Mouse (Mus musculus) embryonic facial prominence, embryonic 10.5 days (tissue): Measurements from ENCODE around the gene Lpcat2. TPM values are rescaled to one million over a fixed set of nuclear protein-coding genes. Genes with fewer than 3 reads are reported as not detected.

Experiments used
- DNase-seq: peaks from one replicate; pipeline ENCODE4 v3.0.0-alpha.2; 2017; ENCODE audit warnings: low spot score
- H3K27ac ChIP-seq: fragments of 300-500 bp; sonication (generic); replicated peaks from 2 replicates; pipeline ENCODE4 v1.5.1; 2016; ENCODE audit warnings: mild to moderate bottlenecking
- H3K27me3 ChIP-seq: fragments of 300-500 bp; sonication (generic); replicated peaks from 2 replicates; pipeline ENCODE4 v1.6.1; 2016; ENCODE audit warnings: low read depth, mild to moderate bottlenecking; ENCODE audit not compliant: poor library complexity, severe bottlenecking
- H3K36me3 ChIP-seq: fragments of 300-500 bp; sonication (generic); replicated peaks from 2 replicates; pipeline ENCODE4 v1.6.1; 2016; ENCODE audit warnings: mild to moderate bottlenecking, moderate library complexity
- H3K4me1 ChIP-seq: fragments of 300-500 bp; sonication (generic); 2 replicates; pipeline ENCODE4 v1.6.1; 2016
- H3K4me3 ChIP-seq: fragments of 300-500 bp; sonication (generic); 2 replicates; pipeline ENCODE4 v1.5.1; 2016; ENCODE audit warnings: mild to moderate bottlenecking, moderate library complexity
- H3K9me3 ChIP-seq: fragments of 300-500 bp; sonication (generic); 2 replicates; pipeline ENCODE4 v1.6.1; 2016; ENCODE audit warnings: mild to moderate bottlenecking
- WGBS: fragments of 180-500 bp; shearing (Covaris S2); methylation state at CpG from one replicate; pipeline ENCODE4 v1.1.7; 2016; 5-methylcytosine and 5-hydroxymethylcytosine counted together
- polyA plus RNA-seq: library from polyadenylated mRNA; unstranded; fragments of >200 nt; fragmentation: Nextera tagmentation; extraction: Ambion mirVana; gene quantifications from 2 replicates; pipeline ENCODE4 v1.2.1, GENCODE M21; 2016

The Lpcat2 gene
- 3.1 and 4.3 TPM in 2 replicates for polyA plus RNA-seq

DNA sequence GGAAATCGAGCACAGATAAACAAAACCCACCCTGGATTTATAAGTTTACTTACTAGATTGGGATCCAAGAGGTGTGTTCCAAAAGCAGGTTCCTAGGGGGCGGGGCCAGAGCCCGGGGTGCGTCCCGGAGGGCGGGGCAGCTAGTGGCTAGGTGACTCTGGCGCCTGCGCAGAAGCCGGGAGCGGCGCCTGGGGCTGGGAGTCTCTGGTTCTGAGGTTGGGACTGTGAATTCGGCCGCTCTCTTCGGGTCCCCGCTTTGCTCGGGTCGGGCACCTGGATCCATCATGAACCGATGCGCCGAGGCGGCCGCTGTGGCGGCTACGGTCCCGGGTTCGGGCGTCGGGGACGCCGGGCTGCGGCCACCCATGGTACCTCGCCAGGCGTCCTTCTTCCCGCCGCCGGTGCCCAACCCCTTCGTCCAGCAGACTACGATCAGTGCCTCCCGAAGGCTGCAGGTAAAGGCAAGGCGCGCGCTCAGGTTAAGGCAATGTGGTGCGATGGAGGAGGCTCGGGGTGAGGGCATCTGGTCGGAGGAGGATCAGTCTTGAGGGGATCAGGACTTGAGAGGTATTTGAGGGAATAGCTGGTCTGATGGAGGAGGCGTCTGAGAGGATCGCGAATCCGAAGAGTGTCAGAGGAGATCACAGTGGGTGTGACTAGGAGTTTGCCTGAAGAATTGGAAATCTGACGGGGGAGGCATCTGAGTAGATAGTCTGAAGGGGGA, at the start of gene Lpcat2:
Gene Lpcat2, plus strand, starts transcription at position 169 of the 724 bp plus-strand sequence.
- peaks cover 12% of the 10 kb centered on the region for H3K27me3 ChIP-seq
- WGBS: under 1% methylated on average over 50 of the region's 50 CpGs
- peaks cover 32% of the 10 kb centered on the region for H3K4me1 ChIP-seq
- peak within 1 kb of the TSS; percentile 76 for H3K4me3 ChIP-seq
- H3K27ac ChIP-seq: peak within 1 kb of the TSS; percentile 86
- peaks cover 33% of the 10 kb centered on the region for H3K36me3 ChIP-seq
- no peaks in the 10 kb centered on the region for H3K9me3 ChIP-seq
- DNase-seq: peak; percentile 86

DNA sequence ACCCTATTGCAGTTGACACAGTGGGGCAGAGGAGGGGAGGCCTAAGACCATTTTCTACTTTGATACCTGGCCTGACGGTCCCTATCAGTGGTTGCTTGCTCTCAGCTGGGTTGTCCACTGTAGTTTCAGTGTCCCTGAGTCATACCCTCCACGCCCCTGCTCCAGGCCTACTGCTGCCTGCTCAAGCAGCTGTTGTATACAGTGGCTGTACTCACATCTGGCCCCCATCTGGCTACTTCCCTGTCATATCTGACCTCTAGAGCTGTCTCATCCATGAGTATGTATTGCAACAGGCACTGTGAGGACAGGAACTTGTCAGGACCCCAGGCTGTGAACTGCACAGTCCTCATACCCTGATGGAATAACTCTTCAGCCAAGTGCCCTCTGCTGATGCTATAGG, 42.4 kb upstream of the Lpcat2 start:
- Histone ChIP-seq H3K4me3 (no peak overlapping the region), H3K4me1 (no peaks in the 10 kb centered on the region), H3K36me3 (no peaks in the 10 kb centered on the region), H3K27ac (no peak overlapping the region), H3K9me3 (no peaks in the 10 kb centered on the region), H3K27me3 (no peaks in the 10 kb centered on the region)
- DNase-seq: no peak
- 76% methylated on average over 2 of the region's 2 CpGs for WGBS

DNA sequence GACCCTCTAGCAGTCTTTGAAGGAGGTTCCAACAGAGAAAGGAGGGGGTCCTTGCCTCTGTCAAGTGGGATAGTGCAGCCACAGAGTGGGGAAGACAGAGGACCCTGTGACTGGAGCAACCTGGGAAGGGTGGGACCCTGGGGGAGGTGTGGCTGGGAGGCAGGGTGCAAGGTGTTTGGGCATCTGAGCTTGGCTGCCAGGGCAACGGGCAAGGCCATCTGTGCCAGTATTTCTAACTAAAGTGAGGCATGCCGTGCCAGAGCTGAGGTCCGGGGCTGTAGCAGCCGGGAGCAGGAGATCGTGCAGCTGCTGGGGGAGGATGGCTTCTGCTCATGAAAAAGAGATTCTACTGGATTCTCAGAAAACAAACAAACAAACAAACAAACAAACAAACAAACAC, 39.5 kb upstream of the Lpcat2 start:
- Histone ChIP-seq H3K36me3 (no peaks in the 10 kb centered on the region), H3K27me3 (no peaks in the 10 kb centered on the region), H3K4me1 (no peaks in the 10 kb centered on the region), H3K27ac (no peak overlapping the region), H3K9me3 (no peaks in the 10 kb centered on the region), H3K4me3 (no peak overlapping the region)
- no peak for DNase-seq
- WGBS: 83% methylated on average over 5 of the region's 5 CpGs

DNA sequence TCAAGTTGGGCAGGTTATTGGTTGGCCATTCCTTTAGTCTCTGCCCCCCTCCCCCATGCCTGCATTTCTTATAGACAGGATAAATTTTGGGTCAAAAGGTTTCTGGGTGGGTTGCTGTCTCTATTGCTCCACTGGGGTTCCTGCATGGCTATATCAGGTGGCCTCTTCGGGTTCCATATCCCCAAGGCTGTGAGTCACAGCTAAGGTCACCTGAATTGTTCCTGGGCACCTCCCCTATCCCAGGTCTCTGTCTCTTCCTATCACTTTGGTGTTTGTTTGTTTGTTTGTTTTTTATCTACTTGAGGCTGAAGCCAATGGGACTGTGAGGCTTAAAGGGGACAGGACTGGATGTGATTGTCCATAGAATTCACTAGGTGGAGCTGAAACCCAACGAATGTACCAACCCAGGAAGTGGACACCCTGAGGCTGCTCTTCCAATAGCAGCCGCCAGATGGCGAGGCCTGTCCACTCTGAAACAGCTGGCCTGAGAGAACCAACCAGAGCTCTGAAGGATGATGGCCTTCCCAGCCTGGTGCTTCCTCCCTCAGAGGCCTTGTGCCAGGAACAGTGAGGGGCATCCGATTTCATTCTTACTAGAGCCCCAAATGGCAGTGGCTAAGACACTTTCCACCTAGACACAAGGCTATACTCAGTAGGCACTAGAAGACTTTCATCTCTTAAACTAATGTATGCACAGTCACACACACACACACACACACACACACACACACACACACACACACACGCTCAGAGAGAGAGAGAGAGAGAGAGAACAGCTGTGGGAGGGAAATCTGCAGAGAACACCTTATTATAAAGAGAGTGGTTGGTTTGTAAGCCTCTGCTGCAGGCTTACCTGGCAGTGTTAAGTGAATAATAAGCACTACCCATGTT, 37.0 kb upstream of the Lpcat2 start:
- H3K27me3 ChIP-seq: no peaks in the 10 kb centered on the region
- H3K27ac ChIP-seq: no peak overlapping the region
- H3K36me3 ChIP-seq: no peaks in the 10 kb centered on the region
- no peak overlapping the region for H3K4me3 ChIP-seq
- no peaks in the 10 kb centered on the region for H3K9me3 ChIP-seq
- peak; percentile 92 for DNase-seq
- peaks cover 11% of the 10 kb centered on the region for H3K4me1 ChIP-seq
- 30% methylated on average over 6 of the region's 6 CpGs for WGBS

DNA sequence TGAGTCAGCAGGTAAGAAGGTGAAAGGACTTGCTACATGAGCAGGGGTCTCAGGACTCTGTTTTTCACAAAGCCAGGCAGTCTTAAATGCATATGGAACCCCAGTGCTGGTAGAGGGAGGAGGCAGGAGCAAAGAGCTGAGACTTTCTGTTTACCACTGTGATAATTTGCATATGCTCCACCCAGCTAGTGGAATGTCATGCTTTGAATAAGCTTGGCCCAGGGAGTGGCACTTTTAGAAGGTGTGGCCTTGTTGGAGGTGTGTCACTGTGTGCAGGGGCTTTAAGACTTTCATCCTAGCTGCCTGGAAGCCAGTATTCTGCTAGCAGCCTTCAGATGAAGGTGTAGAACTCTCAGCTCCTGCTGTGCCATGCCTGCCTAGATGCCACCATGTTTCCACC, 34.0 kb upstream of the Lpcat2 start:
- DNase-seq: no peak
- Histone ChIP-seq H3K9me3 (no peaks in the 10 kb centered on the region), H3K27ac (no peak overlapping the region), H3K27me3 (no peaks in the 10 kb centered on the region), H3K36me3 (no peaks in the 10 kb centered on the region), H3K4me1 (peaks cover 15% of the 10 kb centered on the region), H3K4me3 (no peak overlapping the region)

DNA sequence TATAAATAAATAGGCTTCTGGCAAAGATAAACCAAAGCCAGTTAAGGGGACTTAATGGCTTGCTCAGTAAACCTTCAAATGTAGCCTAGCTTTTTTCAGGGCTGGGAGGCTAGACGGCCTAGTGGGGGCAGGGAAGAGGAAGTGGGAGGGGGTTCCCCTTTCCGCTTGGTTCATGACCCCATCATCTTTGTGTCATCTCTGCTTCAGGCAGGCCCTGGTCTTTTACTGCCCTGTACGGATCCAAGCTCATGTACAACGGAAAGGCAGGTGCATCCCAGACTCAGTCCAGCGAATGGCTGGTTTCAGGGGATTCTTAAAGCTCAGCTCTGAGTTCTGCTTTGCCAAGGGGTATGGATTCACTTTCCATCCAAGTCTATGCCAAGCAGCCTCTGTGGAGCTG, 32.8 kb upstream of the Lpcat2 start:
- H3K27ac ChIP-seq: no peak overlapping the region
- H3K4me3 ChIP-seq: no peak overlapping the region
- peaks cover 21% of the 10 kb centered on the region for H3K4me1 ChIP-seq
- H3K9me3 ChIP-seq: no peaks in the 10 kb centered on the region
- 65% methylated on average over 5 of the region's 5 CpGs for WGBS
- H3K36me3 ChIP-seq: no peaks in the 10 kb centered on the region
- no peak for DNase-seq
- no peaks in the 10 kb centered on the region for H3K27me3 ChIP-seq

DNA sequence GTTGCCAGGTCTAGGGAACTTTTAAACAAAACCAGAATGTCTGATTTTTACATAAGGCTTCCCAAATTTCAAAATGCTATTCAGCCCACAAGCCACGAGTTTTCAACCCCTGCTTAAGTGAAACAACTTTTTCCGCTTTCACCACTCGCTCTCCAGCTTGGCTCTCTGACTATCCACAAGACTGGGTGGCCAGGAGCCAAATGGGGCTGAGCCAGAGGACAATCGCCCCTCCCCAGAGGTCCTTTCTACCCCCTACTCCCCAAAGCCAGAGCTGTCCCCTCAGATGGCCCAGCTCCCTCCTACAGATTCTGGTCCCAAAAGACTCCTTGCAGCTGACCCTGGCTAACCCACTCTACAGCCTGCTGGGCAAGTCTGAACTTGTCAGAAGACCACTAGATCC, 29.1 kb upstream of the Lpcat2 start:
- no peak for DNase-seq
- H3K36me3 ChIP-seq: peaks cover 10% of the 10 kb centered on the region
- peaks cover 42% of the 10 kb centered on the region for H3K4me1 ChIP-seq
- no peaks in the 10 kb centered on the region for H3K9me3 ChIP-seq
- WGBS: 80% methylated on average over 4 of the region's 4 CpGs
- no peaks in the 10 kb centered on the region; the same call in 1 of the 2 replicates for H3K27me3 ChIP-seq
- H3K27ac ChIP-seq: no peak overlapping the region
- no peak overlapping the region for H3K4me3 ChIP-seq

DNA sequence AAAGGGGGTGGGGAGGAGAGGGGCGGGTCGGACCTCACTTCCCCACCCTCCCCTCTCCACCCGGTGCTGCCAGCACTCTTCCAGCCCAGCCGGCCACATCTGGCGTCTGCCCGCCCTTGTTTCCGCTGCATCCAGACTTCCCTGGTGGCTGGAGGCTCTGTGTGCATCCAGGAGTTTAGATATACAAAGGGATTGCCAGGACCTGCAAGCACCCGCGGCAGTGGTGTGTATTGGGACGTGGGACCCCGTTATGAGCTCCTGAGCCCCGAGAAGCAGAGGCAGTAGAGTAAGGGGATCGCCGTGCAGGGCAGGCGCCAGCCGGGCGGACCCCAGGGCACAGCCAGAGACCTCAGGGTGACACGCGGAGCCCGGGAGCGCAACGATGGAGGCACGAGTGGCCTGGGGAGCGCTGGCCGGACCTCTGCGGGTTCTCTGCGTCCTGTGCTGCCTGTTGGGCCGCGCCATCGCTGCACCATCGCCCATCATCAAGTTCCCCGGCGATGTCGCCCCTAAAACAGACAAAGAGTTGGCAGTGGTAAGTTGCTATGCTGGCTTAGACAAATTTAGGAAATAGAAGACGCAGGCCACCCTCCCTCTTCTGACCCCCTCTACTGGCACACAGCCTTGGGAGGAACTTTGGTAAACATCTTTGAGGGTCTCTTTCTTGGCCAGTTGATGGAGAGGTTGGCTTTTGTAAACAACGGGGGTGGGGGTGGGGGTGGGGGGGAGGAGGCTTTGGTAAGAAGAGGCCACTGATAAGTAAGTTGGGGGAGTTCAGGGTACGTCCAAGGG, 27.7 kb upstream of the Lpcat2 start, which contains the start of gene Mmp2:
Gene Mmp2, plus strand, starts transcription at position 49 of the 792 bp plus-strand sequence.
- H3K4me1 ChIP-seq: peaks cover 34% of the 10 kb centered on the region
- H3K36me3 ChIP-seq: peaks cover 25% of the 10 kb centered on the region
- H3K27me3 ChIP-seq: no peaks in the 10 kb centered on the region; the same call in 1 of the 2 replicates
- whole genome bisulfite sequencing: under 1% methylated on average over 37 of the region's 37 CpGs
- no peaks in the 10 kb centered on the region for H3K9me3 ChIP-seq
- peak within 1 kb of the TSS; percentile 76 for H3K4me3 ChIP-seq
- H3K27ac ChIP-seq: peak within 1 kb of the TSS; percentile 97
- DNase-seq: peak; percentile 88

DNA sequence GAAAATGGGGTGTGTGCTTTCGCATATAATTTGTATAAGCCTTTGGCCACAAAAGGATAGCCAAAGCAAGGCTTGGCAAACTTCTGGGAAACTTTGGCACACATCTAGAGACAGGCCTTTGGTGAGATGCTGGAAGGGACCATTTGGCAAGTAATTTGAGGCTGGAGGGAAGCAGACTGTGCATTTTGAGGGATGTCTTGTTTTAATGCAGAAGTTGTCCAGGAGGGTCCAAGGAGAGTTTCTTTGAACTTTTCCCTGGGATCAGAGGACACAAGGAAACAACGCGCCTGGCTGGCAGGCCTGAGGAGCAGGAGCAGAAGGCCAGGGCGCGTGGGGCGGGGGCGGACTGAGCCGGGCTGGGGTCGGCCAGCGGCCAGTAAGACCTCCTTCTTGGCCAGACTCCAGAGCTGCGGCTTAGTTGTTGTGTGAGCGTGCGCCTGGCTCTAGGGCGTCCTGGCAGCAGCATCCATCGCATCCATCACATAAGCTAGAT, 26.8 kb upstream of the Lpcat2 start:
- Histone ChIP-seq H3K36me3 (peaks cover 33% of the 10 kb centered on the region), H3K9me3 (no peaks in the 10 kb centered on the region), H3K27me3 (no peaks in the 10 kb centered on the region; the same call in 1 of the 2 replicates), H3K4me1 (peaks cover 29% of the 10 kb centered on the region), H3K27ac (peak overlapping the region; percentile 97), H3K4me3 (peak overlapping the region; percentile 76)
- DNase-seq: peak; percentile 62
- WGBS: 25% methylated on average over 15 of the region's 15 CpGs

DNA sequence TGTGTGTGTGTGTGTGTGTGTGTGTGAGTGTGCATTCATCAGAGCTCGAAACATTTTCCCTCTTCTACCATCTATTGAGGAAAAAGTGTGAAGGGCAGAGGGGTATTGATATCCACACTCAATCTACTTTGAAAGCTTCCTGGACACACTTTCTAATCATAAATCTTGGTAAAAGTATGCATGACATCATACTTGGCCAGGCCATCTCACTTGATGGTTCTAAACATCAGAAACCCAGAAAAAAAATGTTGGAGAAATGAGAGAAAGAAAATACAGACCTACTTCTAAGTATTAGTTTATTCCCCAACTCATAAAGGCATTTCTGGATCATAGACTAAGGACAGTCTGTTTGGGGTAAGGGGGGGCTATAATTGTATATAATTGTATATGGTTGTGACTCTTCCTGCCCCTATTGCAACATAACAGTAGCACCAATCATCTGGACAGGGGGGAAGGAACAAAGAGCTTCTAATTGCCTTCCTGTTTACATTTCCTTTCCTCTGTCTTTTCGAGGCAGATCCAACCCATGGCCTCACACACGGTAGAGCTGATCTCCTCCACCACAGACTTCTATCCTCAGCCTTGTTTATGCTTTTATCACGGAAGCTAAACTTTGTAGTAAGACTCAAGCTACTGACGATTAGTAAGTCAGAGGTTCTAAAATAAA, 20.9 kb upstream of the Lpcat2 start:
- no peak for DNase-seq
- H3K27ac ChIP-seq: no peak overlapping the region
- no peaks in the 10 kb centered on the region for H3K9me3 ChIP-seq
- H3K4me1 ChIP-seq: peaks cover 11% of the 10 kb centered on the region
- no peak overlapping the region for H3K4me3 ChIP-seq
- H3K27me3 ChIP-seq: no peaks in the 10 kb centered on the region
- H3K36me3 ChIP-seq: peaks cover 92% of the 10 kb centered on the region
- WGBS: 70% methylated on average over 5 of the region's 5 CpGs

DNA sequence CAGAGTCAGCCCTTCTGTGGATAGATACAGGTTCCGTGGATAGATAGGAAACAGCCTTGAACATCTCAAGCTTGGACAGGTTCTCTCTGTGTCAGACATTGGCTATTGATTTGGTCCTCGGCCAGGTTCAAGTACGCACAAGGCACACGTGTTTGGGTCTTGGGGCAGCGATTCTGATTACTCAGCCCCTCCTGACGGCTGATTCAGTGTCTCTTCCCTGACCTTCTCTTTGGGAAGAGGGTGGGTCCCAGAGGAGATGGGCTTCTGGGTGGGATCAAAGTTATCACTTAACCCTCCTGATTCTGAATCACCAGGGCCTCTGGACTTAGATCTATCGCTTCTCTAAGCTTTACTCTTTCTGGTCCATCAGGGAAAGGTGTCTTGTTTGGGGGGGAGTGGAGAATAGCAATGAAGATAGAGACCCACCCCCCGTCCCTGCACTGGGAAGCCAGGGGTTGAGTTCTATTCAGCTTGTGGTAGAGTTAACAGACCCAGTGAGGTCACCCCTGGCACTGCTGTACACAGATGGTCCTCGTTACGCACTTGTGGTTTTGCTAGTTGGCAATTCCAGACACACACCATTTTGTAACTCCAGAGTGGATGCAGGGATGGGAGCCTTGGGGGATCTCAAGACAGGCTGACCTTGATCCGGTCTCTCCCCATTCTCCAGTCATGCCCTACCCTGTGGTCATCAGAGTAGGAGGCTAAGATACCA, 20.2 kb upstream of the Lpcat2 start:
- no peaks in the 10 kb centered on the region for H3K27me3 ChIP-seq
- WGBS: 86% methylated on average over 11 of the region's 11 CpGs
- H3K9me3 ChIP-seq: no peaks in the 10 kb centered on the region
- H3K27ac ChIP-seq: no peak overlapping the region
- H3K36me3 ChIP-seq: peaks cover 99% of the 10 kb centered on the region
- DNase-seq: no peak
- no peak overlapping the region for H3K4me3 ChIP-seq
- peaks cover 6% of the 10 kb centered on the region for H3K4me1 ChIP-seq
